Mouse (Mus musculus) Patski (cell line): Measurements from ENCODE around the gene Srpk2. TPM values are rescaled to one million over a fixed set of nuclear protein-coding genes. Genes with fewer than 3 reads are reported as not detected.

Source experiments
- ATAC-seq: fragments of 100-300 bp; one replicate; pipeline ENCODE4 v1.8.0; 2021
- CTCF ChIA-PET: fragments of 350-600 bp; sonication (Branson Sonifier 250); formaldehyde crosslinking; loops from one replicate; lab custom pipeline; 2022; ENCODE audit warnings: inconsistent platforms; lab: Charles Lee
- POLR2A ChIA-PET: fragments of 350-600 bp; sonication (Branson Sonifier 250); formaldehyde crosslinking; loops from one replicate; lab custom pipeline; 2022; ENCODE audit warnings: antibody characterized with exemption, inconsistent platforms; lab: Charles Lee
- DNase-seq: peaks from one replicate; pipeline ENCODE4 v3.0.0-alpha.2; 2011; ENCODE audit warnings: low read depth, low spot score
- H3K27me3 ChIP-seq: fragments of 371-371 bp; one replicate; pipeline ENCODE4 v1.5.1; 2021
- CTCF ChIP-seq: fragments of 100-300 bp; IDR thresholded peaks from one replicate; pipeline ENCODE4 v1.5.1; 2021
- in situ Hi-C: fragments of 300-500 bp; cut with MboI; formaldehyde crosslinking; loops from 3 replicates; pipeline ENCODE4 v1.11.1; 2018; ENCODE audit warnings: low pct_unique_long_range_greater_than_20kb, mixed read lengths
- polyA plus RNA-seq: library from polyadenylated mRNA; unstranded; gene quantifications from one replicate; pipeline ENCODE4 v1.2.3, GENCODE M21; 2021

Gene Srpk2
- polyA plus RNA-seq, 1 experiment from 2014 or later: 53.2 TPM

GRCm38 (mm10) chr5:23535692-23536091 lies 148.7 kb downstream of the Srpk2 start:
- in situ Hi-C loops: no loop called here
- no peak for DNase-seq
- POLR2A ChIA-PET: no interaction called here
- no peak for ATAC-seq
- TF ChIP-seq CTCF: no peak
- H3K27me3 ChIP-seq: no peaks in the 10 kb centered on the region
- CTCF ChIA-PET: interaction anchor here (0.7 to 1.5 kb wide), 3 partner anchors 8 to 38 kb away, joined by 3 read pairs; no protein-coding TSS in a partner anchor

GRCm38 (mm10) chr5:23531541-23532096 lies 152.8 kb downstream of the Srpk2 start:
- no peaks in the 10 kb centered on the region for H3K27me3 ChIP-seq
- CTCF ChIA-PET: interaction anchor here (2.4 to 4.0 kb wide), 2 partner anchors 9 to 12 kb away, joined by 7 to 13 read pairs; no protein-coding TSS in a partner anchor
- POLR2A ChIA-PET: no interaction called here
- TF ChIP-seq CTCF: no peak
- ATAC-seq (no peak), DNase-seq (no peak)
- in situ Hi-C loops: no loop called here

- CTCF ChIA-PET: interaction anchor here (2.4 to 4.0 kb wide), 2 partner anchors 8 to 11 kb away, joined by 7 to 13 read pairs; no protein-coding TSS in a partner anchor
- TF ChIP-seq CTCF: no peak
- no peak for ATAC-seq
- DNase-seq: no peak
- H3K27me3 ChIP-seq: no peaks in the 10 kb centered on the region
- in situ Hi-C loops: no loop called here
- POLR2A ChIA-PET: no interaction called here
These were observed 153.3 kb downstream of the Srpk2 start for GRCm38 (mm10) chr5:23531100-23531499.

GRCm38 (mm10) chr5:23524621-23525020 lies 159.8 kb downstream of the Srpk2 start:
- POLR2A ChIA-PET: no interaction called here
- CTCF ChIA-PET: interaction anchor here (1.1 to 1.4 kb wide), 4 partner anchors 10 to 68 kb away, joined by 3 read pairs; no protein-coding TSS in a partner anchor
- ATAC-seq: no peak
- no peaks in the 10 kb centered on the region for H3K27me3 ChIP-seq
- TF ChIP-seq CTCF: no peak
- DNase-seq: no peak
- in situ Hi-C loops: no loop called here

- TF ChIP-seq CTCF: no peak
- DNase-seq (no peak), ATAC-seq (no peak)
- ChIA-PET CTCF (interaction anchor here (1.1 to 3.5 kb wide), 5 partner anchors 8 to 68 kb away, joined by 3 to 13 read pairs (median 3); no protein-coding TSS in a partner anchor), POLR2A (no interaction called here)
- H3K27me3 ChIP-seq: no peaks in the 10 kb centered on the region
- in situ Hi-C loops: no loop called here
These were observed 160.5 kb downstream of the Srpk2 start for GRCm38 (mm10) chr5:23523936-23524335.

GRCm38 (mm10) chr5:23521645-23522044 lies 162.8 kb downstream of the Srpk2 start:
- no peaks in the 10 kb centered on the region for H3K27me3 ChIP-seq
- ChIA-PET CTCF (interaction anchor here (0.8 to 3.5 kb wide), 3 partner anchors 10 to 45 kb away, joined by 4 to 13 read pairs (median 7); no protein-coding TSS in a partner anchor), POLR2A (interaction anchor here (1.2 kb wide), 1 partner anchor 14 kb away, joined by 4 read pairs; no protein-coding TSS in a partner anchor)
- ATAC-seq: no peak
- in situ Hi-C loops: no loop called here
- no peak for DNase-seq
- TF ChIP-seq CTCF: no peak

GRCm38 (mm10) chr5:23519679-23520078 lies 164.7 kb downstream of the Srpk2 start:
- H3K27me3 ChIP-seq: no peaks in the 10 kb centered on the region
- CTCF ChIA-PET: interaction anchor here (1.5 to 3.1 kb wide), 2 partner anchors 13 to 15 kb away, joined by 3 to 13 read pairs; no protein-coding TSS in a partner anchor
- in situ Hi-C loops: no loop called here
- DNase-seq (no peak), ATAC-seq (no peak)
- POLR2A ChIA-PET: no interaction called here
- no peak for TF ChIP-seq CTCF

GRCm38 (mm10) chr5:23518673-23519072 lies 165.7 kb downstream of the Srpk2 start:
- no peak for TF ChIP-seq CTCF
- POLR2A ChIA-PET: no interaction called here
- DNase-seq (peak; percentile 46), ATAC-seq (peak; percentile 51)
- no peaks in the 10 kb centered on the region for H3K27me3 ChIP-seq
- CTCF ChIA-PET: interaction anchor here (3.1 kb wide), 1 partner anchor 14 kb away, joined by 13 read pairs; no protein-coding TSS in a partner anchor
- in situ Hi-C loops: no loop called here

GRCm38 (mm10) chr5:23517839-23518238 lies 166.6 kb downstream of the Srpk2 start:
- H3K27me3 ChIP-seq: no peaks in the 10 kb centered on the region
- ChIA-PET CTCF (no interaction called here), POLR2A (no interaction called here)
- ATAC-seq (no peak), DNase-seq (no peak)
- TF ChIP-seq CTCF: no peak
- in situ Hi-C loops: no loop called here

GRCm38 (mm10) chr5:23516962-23517361 lies 167.5 kb downstream of the Srpk2 start:
- no peak for TF ChIP-seq CTCF
- in situ Hi-C loops: no loop called here
- no peaks in the 10 kb centered on the region for H3K27me3 ChIP-seq
- no peak for DNase-seq
- POLR2A ChIA-PET: no interaction called here
- CTCF ChIA-PET: no interaction called here
- ATAC-seq: no peak

GRCm38 (mm10) chr5:23515038-23515437 lies 169.4 kb downstream of the Srpk2 start:
- ChIA-PET POLR2A (no interaction called here), CTCF (no interaction called here)
- in situ Hi-C loops: no loop called here
- ATAC-seq (no peak), DNase-seq (no peak)
- no peaks in the 10 kb centered on the region for H3K27me3 ChIP-seq
- no peak for TF ChIP-seq CTCF
